Mouse (Mus musculus): ENCODE results near the gene Lzts2. TPM values are rescaled to one million over a fixed set of nuclear protein-coding genes. Genes with fewer than 3 reads are reported as not detected.
A peak's percentile ranks its signal among the peaks of the same experiment; 100 is the strongest.

Lzts2 gene
- polyA plus RNA-seq, 1 experiment from 2014 or later: 68.9 TPM

DNA sequence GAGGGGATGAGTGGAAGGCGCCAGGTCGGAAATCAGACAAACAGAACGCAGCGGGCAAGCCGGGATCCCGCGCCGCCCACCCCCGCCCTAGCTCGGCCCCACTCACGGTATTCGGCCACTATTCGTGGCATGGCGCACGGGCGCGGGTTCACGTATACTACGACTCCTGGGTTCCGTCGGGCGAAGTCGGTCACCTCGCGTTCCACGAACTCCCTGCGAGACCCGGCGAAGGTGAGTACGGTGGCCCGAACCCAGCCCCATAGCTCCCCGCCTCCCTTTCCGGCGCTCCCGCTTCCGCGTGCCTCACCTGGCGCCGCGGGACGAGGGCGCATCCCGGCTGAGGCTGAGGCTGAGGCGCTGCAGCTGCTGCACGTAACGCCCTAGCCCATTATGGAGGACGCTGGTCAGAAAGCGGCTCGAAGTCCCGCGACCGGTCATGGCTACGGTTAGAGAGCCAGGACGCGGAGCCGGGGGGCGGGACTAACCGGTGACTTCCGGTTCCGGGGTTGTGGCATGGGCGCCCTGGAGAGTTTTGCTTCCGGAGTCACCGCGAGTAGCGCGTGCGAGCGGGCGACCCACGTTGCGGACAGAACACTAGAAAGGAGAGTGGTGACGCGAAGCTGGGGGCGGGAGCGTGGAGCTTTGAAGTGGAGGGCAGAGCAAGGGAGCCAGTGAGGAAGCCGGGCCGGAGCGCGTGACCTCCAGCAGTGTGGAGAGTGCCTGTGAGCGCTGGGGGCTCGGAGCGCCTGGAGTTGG lies 8.1 kb upstream of the Lzts2 start, which contains the start of gene Mrpl43:
Mrpl43 (minus strand) TSS at position 486 of the 756 bp plus-strand sequence.
- H3K9ac ChIP-seq: peak within 1 kb of the TSS; percentile 84
- peaks cover 20% of the 10 kb centered on the region for H3K4me1 ChIP-seq
- no peaks in the 10 kb centered on the region for H3K27me3 ChIP-seq
- under 1% methylated on average over 82 of the region's 82 CpGs for WGBS
- peaks cover 64% of the 10 kb centered on the region for H3K36me3 ChIP-seq
- peak within 1 kb of the TSS; percentile 97 for H3K4me3 ChIP-seq
- peak within 1 kb of the TSS; percentile 70 for H3K27ac ChIP-seq
- peak; percentile 95 for ATAC-seq (ENCODE audit: low FRiP score, low read depth)
- peak within 1 kb of the TSS; percentile 96 for H3K4me2 ChIP-seq (replicated peaks)
- no peaks in the 10 kb centered on the region for H3K9me3 ChIP-seq

DNA sequence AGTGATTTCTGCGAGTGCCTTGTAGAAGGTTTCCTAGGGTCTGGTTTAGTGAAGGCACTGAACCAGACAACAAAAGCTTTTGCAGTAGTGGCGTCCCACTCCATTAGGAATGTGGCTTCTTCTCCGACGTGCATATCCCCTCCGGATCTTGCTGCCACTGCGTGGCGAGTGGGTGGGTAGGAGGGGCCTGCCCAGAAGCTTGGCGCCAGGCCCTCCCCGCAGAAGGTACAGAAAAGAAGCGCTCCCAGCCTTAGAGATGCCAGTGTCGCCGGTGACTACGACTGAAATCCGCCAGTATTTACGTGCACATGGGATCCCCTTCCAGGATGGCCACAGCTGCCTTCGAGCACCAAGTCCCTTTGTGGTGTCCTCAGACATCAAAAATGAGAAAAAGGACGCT lies 7.2 kb upstream of the Lzts2 start:
- 37% methylated on average over 17 of the region's 17 CpGs for WGBS

DNA sequence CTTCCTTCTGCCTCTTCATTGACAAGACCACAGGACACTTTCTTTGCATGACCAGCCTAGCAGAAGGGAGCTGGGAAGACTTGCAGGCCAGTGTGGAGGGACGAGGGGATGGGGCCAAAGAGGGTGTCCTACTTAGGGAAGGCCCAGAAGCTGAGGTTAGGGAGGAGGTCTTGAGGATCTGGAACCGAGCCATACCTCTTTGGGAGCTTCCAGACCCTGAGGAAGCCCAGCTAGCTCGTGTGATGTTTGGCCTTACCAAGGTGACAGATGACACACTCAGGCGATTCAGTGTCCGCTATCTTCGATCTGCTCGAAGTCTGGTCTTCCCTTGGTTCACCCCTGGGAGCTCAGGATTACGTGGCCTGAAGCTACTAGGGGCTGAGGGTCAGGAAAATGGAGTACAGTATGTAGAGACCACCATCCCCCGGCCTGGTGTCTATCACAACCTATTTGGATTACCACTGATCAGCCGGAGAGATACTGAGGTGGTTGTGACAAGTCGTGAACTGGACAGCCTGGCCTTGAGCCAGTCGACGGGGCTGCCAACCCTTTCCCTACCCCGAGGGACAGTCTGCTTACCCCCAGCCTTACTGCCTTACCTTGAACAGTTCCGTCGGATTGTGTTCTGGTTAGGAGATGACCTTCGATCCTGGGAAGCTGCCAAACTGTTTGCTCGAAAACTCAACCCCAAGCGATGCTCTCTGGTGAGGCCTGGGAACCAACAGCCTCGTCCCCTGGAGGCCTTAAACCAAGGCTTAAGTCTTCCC lies 6.6 kb upstream of the Lzts2 start:
- Histone ChIP-seq H3K9ac (peak overlapping the region; percentile 84), H3K4me1 (peaks cover 24% of the 10 kb centered on the region), H3K36me3 (peaks cover 62% of the 10 kb centered on the region), H3K4me2 (replicated peaks) (peak overlapping the region; percentile 96), H3K27me3 (no peaks in the 10 kb centered on the region), H3K9me3 (no peaks in the 10 kb centered on the region), H3K4me3 (peak overlapping the region; percentile 97), H3K27ac (no peak overlapping the region)
- no peak for ATAC-seq (ENCODE audit: low FRiP score, low read depth)
- 90% methylated on average over 20 of the region's 20 CpGs for WGBS

More for the DNA sequence above, 7.2 kb upstream of the Lzts2 start:
- peaks cover 20% of the 10 kb centered on the region for H3K4me1 ChIP-seq
- H3K27me3 ChIP-seq: no peaks in the 10 kb centered on the region
- ATAC-seq (ENCODE audit: low FRiP score, low read depth): no peak
- peak overlapping the region; percentile 97 for H3K4me3 ChIP-seq
- H3K9ac ChIP-seq: peak overlapping the region; percentile 84
- H3K27ac ChIP-seq: peak overlapping the region; percentile 70
- peaks cover 64% of the 10 kb centered on the region for H3K36me3 ChIP-seq
- H3K4me2 ChIP-seq (replicated peaks): peak overlapping the region; percentile 96
- no peaks in the 10 kb centered on the region for H3K9me3 ChIP-seq

DNA sequence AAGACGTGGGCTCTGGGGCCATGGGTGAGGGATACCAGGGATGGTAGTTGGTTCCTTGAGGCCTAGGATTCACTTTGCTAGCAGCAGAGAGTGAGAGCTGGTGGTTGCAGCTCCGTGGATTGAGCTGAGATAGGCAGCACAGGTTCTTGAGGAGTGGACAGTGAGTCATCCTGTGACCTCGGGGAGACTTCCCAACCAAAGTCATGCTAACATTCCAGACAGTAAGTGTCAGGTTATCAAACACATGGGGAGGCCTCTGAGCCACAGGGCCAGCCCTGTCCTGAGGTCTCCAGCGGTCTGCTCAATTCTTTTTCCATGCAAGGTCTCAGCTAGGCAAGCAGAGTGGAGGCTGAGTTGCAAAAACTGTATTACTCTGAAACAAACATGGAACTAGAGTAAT lies 3.6 kb upstream of the Lzts2 start:
- Histone ChIP-seq H3K9ac (no peak overlapping the region), H3K27ac (no peak overlapping the region), H3K9me3 (no peaks in the 10 kb centered on the region), H3K4me3 (no peak overlapping the region), H3K27me3 (no peaks in the 10 kb centered on the region), H3K4me1 (peaks cover 42% of the 10 kb centered on the region), H3K36me3 (peaks cover 41% of the 10 kb centered on the region), H3K4me2 (replicated peaks) (no peak overlapping the region)
- 88% methylated on average over 4 of the region's 4 CpGs for WGBS
- ATAC-seq (ENCODE audit: low FRiP score, low read depth): no peak

DNA sequence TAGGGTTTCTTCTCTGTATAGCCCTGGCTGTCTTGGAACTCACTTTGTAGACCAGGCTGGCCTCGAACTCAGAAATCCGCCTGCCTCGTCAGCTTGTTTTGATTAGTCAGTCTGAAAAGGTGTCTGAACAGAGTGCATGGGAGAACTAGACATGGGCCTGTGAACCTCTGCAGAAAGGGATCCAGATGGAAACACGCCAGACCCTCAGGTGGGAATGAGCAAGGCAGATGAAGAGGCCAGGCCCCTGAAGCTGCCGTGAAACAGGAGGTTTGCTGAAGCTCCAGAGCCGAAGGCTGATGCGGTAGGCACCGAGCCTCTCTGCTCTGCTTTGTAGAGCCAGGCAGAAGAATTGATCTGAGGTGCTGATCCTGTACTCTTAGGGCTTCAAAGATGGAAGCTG lies 2.0 kb upstream of the Lzts2 start:
- H3K4me1 ChIP-seq: peaks cover 48% of the 10 kb centered on the region
- no peak for ATAC-seq (ENCODE audit: low FRiP score, low read depth)
- no peaks in the 10 kb centered on the region for H3K9me3 ChIP-seq
- H3K4me3 ChIP-seq: no peak overlapping the region
- no peaks in the 10 kb centered on the region for H3K27me3 ChIP-seq
- 0 out of 2 replicates have a peak overlapping the region, but pooled peaks have one; percentile 19 for H3K9ac ChIP-seq
- 63% methylated on average over 8 of the region's 8 CpGs for WGBS
- no peak overlapping the region for H3K4me2 ChIP-seq (replicated peaks)
- H3K36me3 ChIP-seq: peaks cover 41% of the 10 kb centered on the region
- no peak overlapping the region; the same call in 1 of the 2 replicates for H3K27ac ChIP-seq

DNA sequence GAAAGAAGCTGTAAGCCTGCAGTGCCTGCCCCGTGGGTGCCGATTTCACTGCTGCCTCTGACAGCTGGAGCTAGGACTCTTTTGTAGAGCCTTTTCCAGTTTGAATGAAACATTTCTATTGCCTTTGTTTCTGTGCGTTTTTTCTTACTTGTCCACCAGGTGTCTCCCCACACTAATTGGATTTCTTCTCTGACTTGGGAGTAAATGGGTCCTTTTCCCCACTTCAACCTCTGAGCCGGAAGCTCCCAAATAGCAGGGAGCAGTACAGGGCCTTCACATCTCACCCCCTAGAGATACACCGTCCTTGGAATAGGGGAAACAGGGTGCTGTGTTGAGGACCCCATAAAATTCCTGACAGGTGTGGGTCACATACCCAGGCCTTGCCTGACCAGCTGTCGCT lies 1.6 kb upstream of the Lzts2 start:
- ATAC-seq (ENCODE audit: low FRiP score, low read depth): no peak

DNA sequence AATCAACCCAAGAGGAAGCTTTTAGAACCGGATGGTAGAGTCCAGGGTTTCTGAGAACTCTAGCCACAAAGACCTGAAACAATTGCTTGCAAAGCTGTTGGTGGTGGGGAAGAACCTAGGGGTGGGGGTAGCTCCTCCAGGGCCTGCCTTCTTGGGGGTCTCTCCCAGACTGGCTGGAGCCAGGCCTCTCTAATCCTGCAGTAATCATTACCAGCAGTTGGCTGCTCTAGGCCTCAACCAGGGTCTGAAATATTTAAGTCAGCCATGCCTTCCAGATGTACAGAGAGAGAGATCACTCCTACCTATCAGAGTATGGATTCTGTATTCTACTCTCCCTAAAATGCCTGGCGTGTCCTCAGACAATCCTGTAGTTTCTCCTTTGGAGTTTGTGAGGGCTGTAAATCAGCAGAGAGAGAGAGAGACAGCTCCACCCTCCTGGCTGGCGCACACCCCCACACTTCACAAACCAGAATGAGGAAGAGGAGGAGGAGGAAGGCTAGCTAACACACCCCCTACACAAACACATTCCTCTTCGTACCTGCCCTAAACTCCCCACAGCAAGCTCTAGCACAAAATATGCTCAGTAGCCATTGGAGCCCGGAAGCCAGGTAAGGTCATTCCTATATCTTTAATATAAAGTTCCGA lies 511 bp upstream of the Lzts2 start:
- H3K36me3 ChIP-seq: peaks cover 33% of the 10 kb centered on the region
- H3K4me2 ChIP-seq (replicated peaks): peak overlapping the region; percentile 91
- H3K4me3 ChIP-seq: peak overlapping the region; percentile 11; the same call in 1 of the 2 replicates
- H3K9me3 ChIP-seq: no peaks in the 10 kb centered on the region
- WGBS: 31% methylated on average over 6 of the region's 6 CpGs
- no peaks in the 10 kb centered on the region for H3K27me3 ChIP-seq
- 0 out of 2 replicates have a peak overlapping the region, but pooled peaks have one; percentile 5 for H3K9ac ChIP-seq
- no peak for ATAC-seq (ENCODE audit: low FRiP score, low read depth)
- H3K27ac ChIP-seq: peak overlapping the region; percentile 99
- H3K4me1 ChIP-seq: peaks cover 48% of the 10 kb centered on the region

More for the DNA sequence above, 1.6 kb upstream of the Lzts2 start:
- Histone ChIP-seq H3K4me1 (peaks cover 46% of the 10 kb centered on the region), H3K9me3 (no peaks in the 10 kb centered on the region), H3K4me2 (replicated peaks) (peak overlapping the region; percentile 91; the same call in 1 of the 2 replicates), H3K9ac (0 out of 2 replicates have a peak overlapping the region, but pooled peaks have one; percentile 19), H3K27me3 (no peaks in the 10 kb centered on the region), H3K4me3 (no peak overlapping the region), H3K36me3 (peaks cover 41% of the 10 kb centered on the region), H3K27ac (peak overlapping the region; percentile 99; the same call in 1 of the 2 replicates)
- 30% methylated on average over 6 of the region's 6 CpGs for WGBS

DNA sequence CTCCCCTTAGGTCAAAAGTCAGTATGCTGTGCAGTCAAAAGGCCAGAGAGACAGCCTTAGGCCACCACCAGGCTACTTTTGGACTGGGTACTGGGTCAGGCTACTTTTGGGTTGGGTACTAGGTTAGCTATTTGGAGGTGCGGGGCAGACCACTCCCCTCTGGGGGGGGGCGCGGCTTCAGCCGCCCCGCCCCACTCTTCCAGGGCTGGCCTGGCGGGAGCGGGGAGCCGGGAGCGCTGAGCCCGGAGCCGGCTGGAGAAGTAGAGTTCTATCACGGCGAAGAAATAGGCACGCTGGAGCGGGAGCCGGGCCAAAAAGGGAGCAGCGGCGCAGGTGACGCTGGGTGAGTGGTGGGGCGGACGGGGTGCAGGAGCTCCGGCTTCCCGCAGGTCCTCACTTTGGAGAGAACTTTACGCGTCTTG lies 778 bp downstream of the Lzts2 start:
- Histone ChIP-seq H3K27ac (peak overlapping the region; percentile 99), H3K36me3 (peaks cover 25% of the 10 kb centered on the region), H3K4me1 (peaks cover 61% of the 10 kb centered on the region), H3K9me3 (no peaks in the 10 kb centered on the region), H3K27me3 (no peaks in the 10 kb centered on the region), H3K4me3 (peak overlapping the region; percentile 79), H3K4me2 (replicated peaks) (peak overlapping the region; percentile 91), H3K9ac (peak overlapping the region; percentile 77)
- ATAC-seq (ENCODE audit: low FRiP score, low read depth): peak; percentile 26
- 0% methylated on average over 25 of the region's 25 CpGs for WGBS

DNA sequence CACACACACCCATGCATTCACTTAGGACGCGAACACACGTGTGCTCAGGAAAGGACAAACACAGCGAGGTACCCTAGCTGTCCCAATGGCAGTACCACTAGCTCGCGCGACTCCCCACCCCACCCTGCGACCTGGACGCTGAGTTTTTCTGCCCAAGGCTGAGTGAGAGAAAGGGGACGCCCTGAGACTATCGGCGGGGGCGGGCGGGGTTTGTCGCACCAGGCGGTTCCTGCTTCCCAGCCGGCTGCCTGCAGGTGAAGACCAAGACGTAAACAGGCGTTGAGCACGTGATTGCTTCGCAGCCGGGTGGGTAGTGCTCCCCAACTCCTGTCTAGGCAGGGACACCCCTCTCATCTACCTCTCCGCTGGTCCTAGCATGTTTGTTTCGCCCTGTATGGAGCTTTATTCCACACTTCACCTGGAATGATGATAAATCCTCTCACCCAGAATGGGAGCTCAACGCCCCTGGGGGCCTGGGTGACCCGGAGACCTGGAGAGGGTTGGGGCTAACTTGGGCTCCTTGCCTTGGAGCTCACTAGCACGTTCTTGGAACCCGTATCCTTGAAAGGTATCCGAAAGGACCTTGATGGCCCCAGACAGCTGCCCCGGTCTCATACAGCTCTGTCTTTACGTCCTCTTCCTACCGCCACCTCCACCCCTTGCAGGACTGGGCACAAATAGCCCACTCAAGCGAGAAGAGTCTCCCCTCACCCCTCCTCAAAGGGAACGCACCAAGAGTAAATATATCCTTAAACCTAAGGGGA lies 1.5 kb downstream of the Lzts2 start:
- peak overlapping the region; percentile 79 for H3K4me3 ChIP-seq
- H3K36me3 ChIP-seq: peaks cover 21% of the 10 kb centered on the region
- WGBS: under 1% methylated on average over 34 of the region's 34 CpGs
- peak; percentile 5; the same call in 1 of the 2 replicates for ATAC-seq (ENCODE audit: low FRiP score, low read depth)
- peak overlapping the region; percentile 99 for H3K27ac ChIP-seq
- peaks cover 68% of the 10 kb centered on the region for H3K4me1 ChIP-seq
- no peaks in the 10 kb centered on the region for H3K9me3 ChIP-seq
- H3K27me3 ChIP-seq: no peaks in the 10 kb centered on the region
- peak overlapping the region; percentile 77 for H3K9ac ChIP-seq
- H3K4me2 ChIP-seq (replicated peaks): peak overlapping the region; percentile 91

DNA sequence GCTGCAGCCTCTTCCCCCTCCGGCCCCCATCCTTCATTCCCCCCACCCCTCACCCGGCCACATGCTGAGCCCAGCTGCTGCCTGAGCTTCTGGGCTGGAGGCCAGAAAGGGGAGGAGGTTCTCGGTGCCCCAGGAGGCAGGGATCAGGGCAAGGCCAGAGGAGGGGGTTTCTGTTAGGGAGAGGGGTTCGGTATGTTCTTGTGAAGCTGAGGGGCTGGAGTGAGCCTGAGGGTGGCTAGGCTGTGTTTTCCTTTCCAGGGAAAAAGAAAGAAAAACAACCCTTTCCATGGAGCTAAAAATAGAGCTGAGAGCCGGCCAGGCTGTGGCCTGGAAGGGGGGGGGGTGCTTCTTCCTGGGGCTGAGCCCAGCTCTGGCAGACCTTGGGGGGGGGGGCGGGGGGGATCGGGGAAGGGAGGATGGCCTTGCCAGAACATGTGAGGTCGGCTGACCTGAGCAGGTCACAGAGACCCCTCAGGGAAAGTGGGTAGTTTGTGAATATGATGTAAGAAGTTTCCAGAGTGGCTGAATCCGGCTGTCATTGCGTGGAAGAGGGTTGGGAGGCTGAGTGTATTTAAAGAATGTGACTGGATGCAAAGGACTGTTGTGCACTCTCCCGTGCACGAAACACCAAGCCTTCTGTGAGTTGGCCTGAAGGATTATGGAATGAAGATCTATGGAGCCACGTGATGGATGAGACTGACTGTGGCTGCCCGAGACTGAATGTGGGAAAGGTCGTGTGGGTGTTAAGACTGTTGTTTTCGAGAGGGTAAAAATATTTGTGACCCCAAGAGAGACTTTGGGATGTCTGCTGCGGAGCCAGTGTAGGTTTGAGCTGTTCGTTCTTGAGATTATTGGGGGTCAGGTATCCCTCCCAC lies 2.4 kb downstream of the Lzts2 start:
- Histone ChIP-seq H3K9me3 (no peaks in the 10 kb centered on the region), H3K4me3 (peak overlapping the region; percentile 79), H3K4me1 (peaks cover 77% of the 10 kb centered on the region), H3K4me2 (replicated peaks) (peak overlapping the region; percentile 91), H3K9ac (peak overlapping the region; percentile 96), H3K27ac (peak overlapping the region; percentile 99), H3K36me3 (peaks cover 18% of the 10 kb centered on the region), H3K27me3 (no peaks in the 10 kb centered on the region)
- WGBS: under 1% methylated on average over 16 of the region's 18 CpGs
- ATAC-seq (ENCODE audit: low FRiP score, low read depth): peak; percentile 73
